Mouse (Mus musculus): ENCODE measurements at regions not wholly inside any gene's neighbourhood (a gene's known extent, or its start where the extent isn't known, plus 50 kb on each side); places are given as distances from the start of the nearest gene placed in this dataset.

GRCm38 (mm10) chr14:98833230-98833999 lies 160.7 kb downstream of the Rpl36a-ps1 start:
- no peak for DNase-seq

DNA sequence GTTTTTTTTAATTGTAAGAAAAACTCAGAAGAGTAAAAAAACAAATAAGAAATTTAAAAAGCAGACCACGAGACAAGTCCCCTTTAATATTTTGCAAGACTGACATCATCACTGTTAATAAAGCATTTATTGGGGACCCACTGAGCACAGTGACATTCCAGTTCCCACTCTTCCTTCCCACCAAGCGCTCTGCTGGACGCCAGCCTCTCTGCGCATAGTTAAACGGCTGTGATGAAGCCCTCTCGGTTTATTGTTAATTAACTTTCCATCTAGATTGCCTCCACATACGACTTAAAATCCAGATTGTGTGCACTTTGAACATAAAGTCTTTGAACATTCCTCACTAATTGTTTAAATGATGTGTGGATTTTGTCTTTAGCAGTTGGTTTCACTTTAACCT lies 161.7 kb downstream of the Rpl36a-ps1 start:
- DNase-seq, result no peak

- DNase-seq, result no peak
Measured at GRCm38 (mm10) chr14:98829958-98830633, 164.0 kb downstream of the Rpl36a-ps1 start.

DNA sequence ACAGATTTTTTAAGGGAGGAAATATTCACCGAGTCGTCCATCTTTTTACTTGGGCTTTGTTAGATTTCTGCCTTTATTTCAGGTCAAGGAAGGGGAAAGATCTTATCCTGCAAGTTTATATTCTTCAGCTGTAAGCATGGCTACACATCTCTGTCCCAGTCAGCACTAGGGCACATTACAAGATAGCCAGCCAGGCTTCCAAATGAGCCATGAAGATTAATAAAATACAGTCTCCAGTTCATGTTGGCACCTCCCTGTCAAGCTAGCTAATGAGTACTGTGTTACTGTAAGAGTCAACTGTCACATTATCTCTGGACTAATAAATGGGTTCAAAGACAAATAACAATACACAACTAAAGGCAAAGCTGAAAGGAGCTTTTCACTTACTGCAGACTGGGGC lies 166.6 kb downstream of the Rpl36a-ps1 start:
- DNase-seq, result no peak

DNA sequence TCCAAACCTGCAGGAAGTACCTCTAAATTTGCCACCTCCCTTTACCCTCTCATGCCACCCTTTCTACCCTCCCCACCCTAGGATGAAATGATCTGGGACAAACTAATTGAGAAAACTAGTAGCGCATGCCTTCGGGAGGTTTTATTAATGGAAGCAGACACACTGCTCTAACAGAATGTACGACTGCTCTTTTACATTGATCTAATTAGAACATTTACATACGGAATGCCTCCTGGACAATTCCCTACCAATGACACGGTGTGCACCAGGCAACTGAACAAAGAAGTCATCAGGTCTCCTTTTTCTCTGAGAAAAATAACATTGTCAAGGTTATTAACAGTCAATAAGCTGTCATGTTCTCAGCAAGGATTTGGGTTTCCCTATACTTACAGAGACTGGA lies 180.5 kb downstream of the Rpl36a-ps1 start:
- no peak for DNase-seq

DNA sequence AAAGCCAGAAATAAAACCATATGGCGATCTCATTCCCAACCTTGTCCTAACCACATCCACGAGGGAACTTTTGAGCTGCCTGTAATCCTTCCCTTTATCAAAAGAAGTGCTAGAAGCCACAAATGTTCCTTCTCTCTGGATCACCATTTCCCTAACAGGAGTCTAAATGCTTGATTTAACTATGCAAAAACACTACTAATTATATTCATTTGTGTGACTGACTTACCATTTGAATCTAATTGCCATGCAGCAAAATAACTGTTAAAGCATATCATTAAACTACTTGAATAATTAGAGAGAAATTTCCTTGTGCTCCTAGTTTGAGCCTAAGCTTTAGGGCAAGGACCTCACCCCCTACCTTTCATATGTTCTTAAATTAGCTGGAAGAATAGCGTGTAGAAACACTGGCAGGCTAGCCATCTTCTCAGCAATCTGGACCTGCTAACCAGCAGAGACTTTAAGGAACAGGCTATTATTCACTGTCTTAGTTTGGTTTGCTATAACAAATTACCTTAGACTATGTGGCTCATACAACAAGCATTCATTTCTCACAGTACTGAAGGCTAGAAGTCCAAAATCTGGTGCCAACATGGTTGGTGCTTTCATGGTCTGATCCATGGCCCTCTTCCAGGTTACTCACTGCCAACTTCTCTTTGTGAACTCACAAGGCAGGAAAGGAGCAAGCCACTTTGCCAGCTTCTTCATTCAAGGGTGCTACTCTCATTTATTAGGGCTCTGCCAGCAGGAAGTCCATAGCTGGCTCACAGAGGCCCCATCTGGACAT lies 183.7 kb downstream of the Rpl36a-ps1 start:
- DNase-seq, result peak; percentile 15 to 41

GRCm38 (mm10) chr14:98808117-98808516 lies 186.0 kb downstream of the Rpl36a-ps1 start:
- no peak for DNase-seq

- no peak for DNase-seq
Measured at GRCm38 (mm10) chr14:98805066-98805465, 189.1 kb downstream of the Rpl36a-ps1 start.

DNA sequence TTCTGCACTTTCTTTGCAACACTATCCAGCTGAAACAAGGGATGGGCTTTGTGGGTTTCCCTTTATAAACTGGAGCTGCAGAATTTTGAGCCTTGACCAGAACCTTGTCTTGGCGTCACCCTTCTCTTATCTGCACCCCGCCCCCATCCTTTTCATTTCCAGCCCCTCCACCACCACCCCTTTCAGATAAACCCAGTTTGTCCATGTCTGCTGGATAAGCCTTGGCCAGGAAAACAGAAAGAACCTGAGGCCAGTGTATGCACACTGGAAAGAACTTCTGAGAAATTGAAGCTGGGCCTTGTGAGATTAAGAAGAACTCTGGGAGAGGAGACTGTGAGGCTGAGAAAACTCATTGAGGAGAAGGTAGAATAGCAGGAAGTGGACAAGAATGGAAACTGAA lies 192.8 kb downstream of the Rpl36a-ps1 start:
- no peak for DNase-seq

DNA sequence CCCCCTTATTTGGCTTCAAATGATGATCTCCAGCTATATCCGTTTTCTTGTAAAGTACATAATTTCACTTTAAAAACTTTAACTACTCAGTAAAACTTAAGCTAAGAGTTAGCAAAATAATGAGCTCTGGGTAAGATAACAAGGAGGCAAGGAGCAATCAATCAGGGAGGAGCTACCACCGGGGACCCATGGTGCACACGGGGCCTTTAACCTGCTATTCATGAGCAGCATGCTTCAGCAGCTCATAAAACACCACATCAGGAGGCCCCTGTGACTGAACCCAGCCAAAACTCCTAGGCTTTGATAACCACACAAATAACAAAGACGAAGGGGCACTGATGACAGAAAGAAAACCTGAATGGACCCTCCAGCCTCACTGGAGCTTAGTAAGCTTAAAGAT lies 202.1 kb downstream of the Rpl36a-ps1 start:
- no peak for DNase-seq

GRCm38 (mm10) chr14:98791232-98791906 lies 202.7 kb downstream of the Rpl36a-ps1 start:
- no peak for DNase-seq

GRCm38 (mm10) chr14:98789794-98790193 lies 204.3 kb downstream of the Rpl36a-ps1 start:
- DNase-seq, result no peak

DNA sequence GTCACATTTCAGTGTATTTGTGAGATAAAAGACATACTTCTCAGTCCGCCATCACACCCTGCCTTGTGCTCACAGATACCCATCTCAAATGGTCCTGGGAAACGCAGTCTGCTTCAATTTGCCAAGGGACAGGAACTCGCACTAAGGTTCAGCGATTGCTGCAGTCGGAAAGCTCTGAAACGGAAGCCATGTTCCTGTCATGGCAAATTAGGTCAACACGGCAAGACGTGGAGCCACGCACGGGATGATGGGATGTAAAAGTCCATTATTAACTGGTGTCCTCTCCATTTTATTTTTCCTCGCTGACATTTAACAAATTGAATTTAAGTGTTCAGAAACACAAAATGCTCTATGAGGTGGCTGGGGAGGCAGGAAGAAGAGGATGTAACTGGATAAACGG lies 212.4 kb downstream of the Rpl36a-ps1 start:
- no peak for DNase-seq

- DNase-seq, result no peak
Measured at GRCm38 (mm10) chr14:98772080-98772479, 222.0 kb downstream of the Rpl36a-ps1 start.

DNA sequence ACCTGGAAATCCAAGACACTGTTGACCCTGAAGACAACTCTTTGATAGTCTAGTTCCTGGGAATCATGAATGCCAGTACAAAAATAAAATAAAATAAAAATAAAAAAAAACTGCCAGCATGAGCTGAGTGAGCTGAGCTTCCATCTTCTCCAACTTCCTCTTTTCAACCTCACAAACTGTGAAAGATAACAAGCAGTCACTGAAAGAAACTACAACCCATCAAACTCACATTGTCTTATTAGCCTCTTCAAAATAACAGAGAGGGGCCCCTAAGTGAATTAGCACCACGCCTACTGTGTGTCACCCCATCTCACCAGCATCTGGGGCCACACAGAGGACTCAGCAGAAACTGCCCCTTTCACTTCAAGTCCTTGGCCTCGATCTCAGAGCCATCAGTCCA lies 225.3 kb downstream of the Rpl36a-ps1 start:
- DNase-seq, result no peak

DNA sequence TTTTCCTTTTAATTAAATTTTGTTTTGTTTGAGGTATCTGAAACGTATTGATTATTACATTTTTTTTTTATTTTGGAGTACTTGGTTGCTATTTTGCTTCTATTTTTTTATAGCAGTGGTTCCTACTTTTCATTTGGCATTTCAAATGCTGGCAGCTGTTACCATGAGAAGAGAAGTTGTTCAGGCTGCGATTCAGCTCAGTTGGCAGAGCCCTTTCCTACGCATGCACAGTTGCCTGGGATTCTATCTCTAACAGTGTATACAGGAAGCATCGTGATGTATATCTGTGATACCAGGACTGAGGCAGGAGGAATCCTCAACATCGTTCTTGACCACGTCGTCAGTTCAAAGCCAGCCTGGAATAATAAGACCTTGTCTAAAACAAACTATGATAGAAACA lies 226.6 kb downstream of the Rpl36a-ps1 start:
- no peak for DNase-seq

DNA sequence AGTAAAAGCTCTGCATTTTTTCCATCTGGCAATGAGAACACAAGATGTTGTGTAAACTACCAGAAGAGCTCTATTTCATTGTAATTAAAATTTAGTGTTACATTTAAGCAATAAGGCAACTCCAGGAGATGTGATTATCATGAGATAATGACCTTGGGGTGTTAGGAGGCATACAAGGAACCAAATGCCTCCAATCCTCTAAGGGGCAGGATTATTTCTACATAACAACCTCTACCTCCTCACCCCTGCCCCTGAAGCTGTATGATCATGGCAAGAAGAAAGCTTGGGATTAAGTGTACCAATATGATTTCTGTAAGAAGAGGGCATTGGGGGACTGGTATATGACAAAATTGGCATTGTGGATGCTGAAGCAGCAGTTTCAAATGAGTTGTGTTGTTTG lies 228.8 kb downstream of the Rpl36a-ps1 start:
- DNase-seq, result no peak

DNA sequence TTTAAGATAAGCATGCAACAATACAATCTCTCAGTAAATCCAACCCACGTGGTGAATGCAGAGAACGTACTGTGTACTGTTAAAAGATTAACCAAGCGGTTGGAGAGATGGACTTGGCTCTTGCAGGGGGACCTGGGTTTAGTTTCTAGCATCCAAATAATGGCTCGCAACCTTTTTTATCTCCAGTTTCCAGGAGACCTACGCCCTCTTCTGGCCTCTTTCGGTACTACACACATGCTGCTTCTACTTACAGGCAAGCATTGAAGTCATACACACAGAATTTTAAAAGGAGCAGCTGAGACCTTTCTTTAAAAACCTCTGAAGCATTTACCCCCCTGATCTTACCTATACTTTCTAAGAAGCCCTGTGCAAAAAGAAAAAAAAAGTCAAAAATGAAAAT lies 243.4 kb downstream of the Rpl36a-ps1 start:
- no peak for DNase-seq

- DNase-seq, result no peak
Measured at GRCm38 (mm10) chr14:98749086-98750027, 244.8 kb downstream of the Rpl36a-ps1 start.

DNA sequence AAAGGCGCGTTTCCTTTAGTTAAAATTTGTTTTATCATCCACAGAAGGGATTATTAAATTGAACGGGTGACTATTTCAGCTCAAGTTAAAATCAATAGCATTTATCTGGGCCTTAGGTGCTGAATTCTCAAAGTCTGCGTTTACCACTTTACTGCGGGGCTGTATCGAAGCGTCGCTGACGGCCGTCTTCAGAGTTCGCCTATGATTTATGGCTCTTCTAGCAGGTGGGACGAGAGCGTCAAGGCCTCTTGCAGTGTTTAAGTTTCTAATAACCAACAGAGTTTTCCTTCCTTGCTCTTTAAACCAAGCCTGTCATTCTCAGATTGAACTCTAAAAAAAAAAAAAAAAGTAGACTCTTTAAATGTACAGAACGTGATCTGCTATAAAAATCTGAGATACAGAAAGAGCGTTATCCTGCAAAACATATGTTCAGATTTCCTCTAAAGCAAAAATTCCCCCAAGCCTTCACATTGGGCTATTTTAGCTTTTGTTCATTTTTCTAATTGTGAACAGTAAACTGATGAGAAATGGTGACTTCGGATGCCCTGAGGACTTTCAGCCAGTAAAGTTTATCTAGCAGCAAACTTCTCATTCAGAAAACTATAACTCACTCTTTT lies 246.9 kb downstream of the Rpl36a-ps1 start:
- no peak for DNase-seq

DNA sequence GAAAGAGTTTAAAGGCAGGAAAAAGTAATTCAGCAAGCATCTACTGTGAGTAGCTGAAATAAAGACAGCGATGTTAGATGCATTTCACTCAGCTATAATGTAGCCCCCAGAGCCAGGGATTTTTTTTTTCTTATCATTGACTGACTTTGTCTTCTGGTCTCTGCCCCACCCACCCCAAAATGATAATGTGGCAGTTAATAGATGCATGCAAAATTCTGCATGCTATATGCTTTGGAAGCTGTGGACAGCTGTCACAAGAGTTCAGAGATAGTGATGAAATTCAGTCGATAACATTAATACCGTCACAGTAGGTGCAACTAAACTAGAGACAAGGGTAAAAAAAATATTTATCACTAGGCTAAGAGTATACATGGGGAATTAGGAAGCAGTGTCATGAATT lies 263.7 kb downstream of the Rpl36a-ps1 start:
- no peak for DNase-seq
